Mouse (Mus musculus) heart, adult 2 months (tissue): Measurements from ENCODE around the gene Gipc2. TPM values are rescaled to one million over a fixed set of nuclear protein-coding genes. Genes with fewer than 3 reads are reported as not detected.
A peak's percentile ranks its signal among the peaks of the same experiment; 100 is the strongest.

ENCODE experiments used
- DNase-seq, 2 experiments: peaks; one replicate each; pipeline ENCODE4 v3.0.0; 2021
- H3K27ac ChIP-seq: fragments of 200-600 bp; 2 replicates; pipeline ENCODE4 v1.8.1; 2022
- H3K27me3 ChIP-seq: fragments of 200-500 bp; 2 replicates; pipeline ENCODE4 v1.6.1; 2012; ENCODE audit warnings: mild to moderate bottlenecking, low read length, inconsistent platforms, mixed read lengths; ENCODE audit not compliant: control insufficient read depth, insufficient read depth
- H3K36me3 ChIP-seq: fragments of 200-500 bp; 2 replicates; pipeline ENCODE4 v1.6.1; 2012; ENCODE audit warnings: low read length, inconsistent platforms; ENCODE audit not compliant: control insufficient read depth, insufficient read depth
- H3K4me1 ChIP-seq: fragments of 200-500 bp; 2 replicates; pipeline ENCODE4 v1.6.1; 2011; ENCODE audit warnings: low read length; ENCODE audit not compliant: control insufficient read depth, insufficient read depth
- H3K4me3 ChIP-seq: fragments of 200-600 bp; 2 replicates; pipeline ENCODE4 v1.8.1; 2022
- H3K79me2 ChIP-seq: fragments of 200-500 bp; replicated peaks from 2 replicates; pipeline ENCODE4 v1.6.1; 2012; ENCODE audit warnings: mild to moderate bottlenecking, inconsistent platforms, low read length, moderate library complexity, mixed read lengths; ENCODE audit not compliant: control insufficient read depth, insufficient read depth
- H3K9ac ChIP-seq: fragments of 200-500 bp; 2 replicates; pipeline ENCODE4 v1.6.1; 2012; ENCODE audit warnings: low read depth, mild to moderate bottlenecking, control low read depth, inconsistent platforms, low read length, mixed read lengths
- CTCF ChIP-seq: fragments of 200-600 bp; IDR thresholded peaks from 2 replicates; pipeline ENCODE4 v1.8.1; 2022; ENCODE audit warnings: antibody characterized with exemption, mild to moderate bottlenecking, moderate library complexity
- EP300 ChIP-seq: fragments of 200-500 bp; IDR thresholded peaks from 2 replicates; pipeline ENCODE4 v1.6.1; 2011; ENCODE audit warnings: low read depth, low read length, control low read depth; ENCODE audit not compliant: insufficient read depth
- POLR2A ChIP-seq: fragments of 200-500 bp; IDR thresholded peaks from 2 replicates; pipeline ENCODE4 v1.6.1; 2011; ENCODE audit warnings: mild to moderate bottlenecking, low read depth, low read length, control low read depth; ENCODE audit not compliant: insufficient read depth
- WGBS: fragments of 180-500 bp; shearing (Covaris S2); methylation state at CpG from one replicate; pipeline ENCODE4 v1.1.7; 2018; 5-methylcytosine and 5-hydroxymethylcytosine counted together
- intact Hi-C: fragments of 180-260 bp; cut with DNase I; formaldehyde crosslinking; loops from one replicate; pipeline ENCODE4 v1.15.1; 2025
- polyA plus RNA-seq: library from polyadenylated mRNA; depleted of rRNA; stranded (reverse); fragments of >200 nt; gene quantifications from 2 replicates; pipeline ENCODE4 v1.2.3, GENCODE M21; 2012
- total RNA-seq, 2 experiments: library from RNA; stranded (reverse); gene quantifications; 2 replicates each; pipeline ENCODE4 v1.2.3; 2021

Gipc2 gene
- total and polyA plus RNA-seq, 3 experiments = 3.5 to 6.1 (median 5.2) TPM

- no peak overlapping the region for H3K4me3 ChIP-seq
- no peaks in the 10 kb centered on the region for H3K4me1 ChIP-seq
- no peak overlapping the region for H3K27ac ChIP-seq
- intact Hi-C loops = no loop called here
- no peaks in the 10 kb centered on the region for H3K36me3 ChIP-seq
- WGBS = 79% methylated on average over 7 of the region's 7 CpGs
- H3K79me2 ChIP-seq = no peaks in the 10 kb centered on the region
- no peak for DNase-seq
- TF ChIP-seq POLR2A (no peak), EP300 (no peak), CTCF (no peak)
- no peaks in the 10 kb centered on the region for H3K27me3 ChIP-seq
- H3K9ac ChIP-seq = no peak overlapping the region
Measured at GRCm38 (mm10) chr3:152172322-152172935, 6.4 kb upstream of the Gipc2 start.

DNA sequence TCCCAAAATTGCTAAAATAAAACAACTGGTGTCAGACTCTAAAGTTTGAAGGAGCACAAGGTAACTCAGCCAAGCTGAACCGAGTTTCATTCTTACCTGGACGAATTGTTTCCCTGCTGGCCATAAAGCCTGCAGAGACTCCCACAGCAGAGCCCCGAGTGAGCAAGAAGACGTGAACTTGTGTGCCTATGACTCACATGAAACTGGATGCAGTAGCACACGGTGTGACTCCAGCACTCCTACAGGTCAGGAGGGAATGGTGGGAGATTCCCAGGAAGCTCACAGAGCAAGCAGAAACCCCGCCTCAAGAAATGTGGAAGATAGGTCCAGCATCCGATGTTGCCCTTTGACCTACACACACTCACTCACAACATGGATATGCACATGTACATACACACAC, 5.8 kb upstream of the Gipc2 start:
- no peak overlapping the region for H3K4me3 ChIP-seq
- TF ChIP-seq POLR2A (no peak), CTCF (no peak), EP300 (no peak)
- no peak overlapping the region for H3K27ac ChIP-seq
- no peaks in the 10 kb centered on the region for H3K27me3 ChIP-seq
- no peaks in the 10 kb centered on the region for H3K36me3 ChIP-seq
- H3K4me1 ChIP-seq = no peaks in the 10 kb centered on the region
- H3K9ac ChIP-seq = no peak overlapping the region
- WGBS = 55% methylated on average over 7 of the region's 7 CpGs
- H3K79me2 ChIP-seq = no peaks in the 10 kb centered on the region
- intact Hi-C loops = no loop called here
- no peak for DNase-seq

GRCm38 (mm10) chr3:152171236-152171635, 5.2 kb upstream of the Gipc2 start:
- TF ChIP-seq CTCF (no peak), EP300 (no peak), POLR2A (no peak)
- H3K36me3 ChIP-seq = no peaks in the 10 kb centered on the region
- no peaks in the 10 kb centered on the region for H3K79me2 ChIP-seq
- no peaks in the 10 kb centered on the region for H3K27me3 ChIP-seq
- no peak for DNase-seq
- intact Hi-C loops = no loop called here
- no peak overlapping the region for H3K9ac ChIP-seq
- no peak overlapping the region for H3K4me3 ChIP-seq
- 56% methylated on average over 2 of the region's 2 CpGs for WGBS
- no peak overlapping the region for H3K27ac ChIP-seq
- no peaks in the 10 kb centered on the region for H3K4me1 ChIP-seq

GRCm38 (mm10) chr3:152170407-152170806, 4.4 kb upstream of the Gipc2 start:
- no peaks in the 10 kb centered on the region for H3K4me1 ChIP-seq
- intact Hi-C loops = no loop called here
- no peaks in the 10 kb centered on the region for H3K36me3 ChIP-seq
- no peak for DNase-seq
- TF ChIP-seq POLR2A (no peak), CTCF (no peak), EP300 (no peak)
- no peaks in the 10 kb centered on the region for H3K27me3 ChIP-seq
- H3K27ac ChIP-seq = no peak overlapping the region
- WGBS = 19% methylated on average over 1 of the region's 1 CpGs
- no peaks in the 10 kb centered on the region for H3K79me2 ChIP-seq
- H3K4me3 ChIP-seq = no peak overlapping the region
- no peak overlapping the region for H3K9ac ChIP-seq

GRCm38 (mm10) chr3:152168007-152168406, 2.0 kb upstream of the Gipc2 start:
- Histone ChIP-seq H3K79me2 (no peaks in the 10 kb centered on the region), H3K36me3 (no peaks in the 10 kb centered on the region), H3K9ac (no peak overlapping the region), H3K4me1 (peaks cover 1% of the 10 kb centered on the region; the same call in 1 of the 2 replicates), H3K27me3 (no peaks in the 10 kb centered on the region), H3K4me3 (no peak overlapping the region), H3K27ac (no peak overlapping the region)
- no peak for DNase-seq
- 95% methylated on average over 10 of the region's 10 CpGs for WGBS
- TF ChIP-seq EP300 = no peak
- TF ChIP-seq POLR2A = no peak
- no peak for TF ChIP-seq CTCF
- intact Hi-C loops = loop anchor here (10.0 kb wide), 1 partner anchor 53 kb away; no protein-coding TSS in a partner anchor

- Histone ChIP-seq H3K27me3 (no peaks in the 10 kb centered on the region), H3K4me3 (peak overlapping the region; percentile 16; the same call in 1 of the 2 replicates), H3K4me1 (peaks cover 1% of the 10 kb centered on the region; the same call in 1 of the 2 replicates), H3K36me3 (no peaks in the 10 kb centered on the region), H3K79me2 (no peaks in the 10 kb centered on the region), H3K9ac (no peak overlapping the region), H3K27ac (no peak overlapping the region)
- DNase-seq = peak in 1 of 2 experiments; percentile 24
- intact Hi-C loops = loop anchor here (10.0 kb wide), 1 partner anchor 52 kb away; no protein-coding TSS in a partner anchor
- WGBS = 39% methylated on average over 29 of the region's 29 CpGs
- no peak for TF ChIP-seq CTCF
Measured at GRCm38 (mm10) chr3:152166699-152167451, 845 bp upstream of the Gipc2 start.
